Mouse (Mus musculus) leukemia stem cell, adult 10-12 weeks (primary cell): ENCODE measurements around the gene Fam122c. TPM values are rescaled to one million over a fixed set of nuclear protein-coding genes. Genes with fewer than 3 reads are reported as not detected.

Experiments
- polyA plus RNA-seq: library from polyadenylated mRNA; stranded (reverse); fragments of >175 nt; gene quantifications from 2 replicates; pipeline ENCODE4 v1.2.3, GENCODE M21; 2012; ENCODE audit warnings: low replicate concordance

Fam122c gene
- polyA plus RNA-seq, result not detected in 2 replicates

DNA sequence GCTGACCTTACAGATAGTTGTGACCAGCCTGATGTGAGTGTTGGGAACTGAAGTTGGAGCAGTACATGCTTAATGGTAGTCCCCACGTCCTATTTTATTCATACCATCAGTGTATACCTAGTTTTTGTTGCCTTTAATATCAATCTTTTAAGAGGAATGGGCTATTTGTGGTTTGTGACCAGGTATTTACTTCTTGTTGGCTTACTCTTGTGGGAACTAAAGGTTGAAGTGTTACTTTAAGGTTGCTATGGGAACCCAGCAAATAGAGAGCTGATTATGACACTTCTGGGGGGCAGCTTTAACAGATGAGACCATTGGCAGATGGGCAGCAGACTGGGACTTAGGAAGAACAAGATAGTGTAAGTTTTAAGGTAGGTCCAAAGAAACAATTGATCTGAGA, at the start of gene Fam122c:
Gene Fam122c, plus strand, starts transcription at position 301 of the 400 bp plus-strand sequence.

DNA sequence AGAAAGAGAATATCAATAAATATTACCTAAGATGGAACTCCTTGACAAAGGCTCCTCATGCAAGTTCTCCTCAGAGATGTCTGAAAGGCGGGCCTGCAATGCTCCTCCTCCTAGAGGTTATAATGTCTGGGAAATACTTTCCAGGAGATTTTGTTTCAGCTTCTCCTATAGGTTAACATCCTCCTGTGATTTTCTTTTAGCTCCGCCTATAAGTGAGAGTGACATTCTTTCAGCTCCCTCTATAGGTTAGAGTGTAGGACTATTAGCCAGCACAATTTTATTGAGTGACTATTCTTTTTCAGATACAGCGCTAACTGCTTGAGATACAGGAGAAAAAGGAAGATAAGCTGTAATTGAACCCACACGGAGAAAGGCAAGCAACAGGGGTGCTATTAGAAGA, 33.2 kb upstream of the Fam122c start, which contains the start of gene Plac1:
Gene Plac1, minus strand, starts transcription at position 101 of the 400 bp plus-strand sequence.

DNA sequence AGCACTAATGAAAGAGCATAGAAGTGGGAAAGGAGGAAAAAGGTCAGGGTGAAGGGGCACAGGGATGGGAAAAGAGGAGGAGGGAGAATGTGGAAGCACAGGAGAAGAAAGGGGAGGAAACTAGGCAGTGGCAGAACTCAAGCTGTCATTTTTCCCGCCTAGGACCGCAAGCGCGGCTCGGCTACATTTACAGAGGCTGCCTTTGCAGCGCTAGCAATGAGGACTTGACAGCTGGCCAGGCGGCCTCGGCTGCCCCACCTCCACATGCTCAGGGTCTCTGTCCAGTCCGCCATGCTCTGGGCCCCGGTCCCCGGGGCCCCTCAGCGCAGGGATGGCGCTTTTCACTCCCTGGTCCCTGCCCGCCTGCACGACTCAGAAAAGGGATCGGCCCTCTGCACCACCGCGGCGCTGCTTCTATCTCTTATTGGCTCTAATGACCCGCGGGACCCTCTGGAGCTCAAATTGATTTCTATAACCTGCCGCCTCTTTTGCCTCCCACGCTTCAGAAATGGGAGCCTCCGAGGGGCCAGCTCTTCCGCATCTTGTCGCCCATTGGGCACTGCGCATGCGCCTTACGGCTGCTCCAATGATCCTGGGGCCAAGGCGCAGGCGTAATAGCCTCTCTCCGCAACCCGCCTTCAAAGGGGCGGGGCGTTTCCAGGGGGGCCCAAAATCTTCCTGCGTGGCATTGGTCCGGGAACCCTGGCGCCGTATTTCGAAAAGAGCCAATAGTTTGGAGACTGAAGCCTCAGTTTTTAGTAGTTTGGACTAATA, 3.7 kb upstream of the Fam122c start, which contains the start of gene Fam122b:
Gene Fam122b, minus strand, starts transcription at position 517 of the 774 bp plus-strand sequence.

DNA sequence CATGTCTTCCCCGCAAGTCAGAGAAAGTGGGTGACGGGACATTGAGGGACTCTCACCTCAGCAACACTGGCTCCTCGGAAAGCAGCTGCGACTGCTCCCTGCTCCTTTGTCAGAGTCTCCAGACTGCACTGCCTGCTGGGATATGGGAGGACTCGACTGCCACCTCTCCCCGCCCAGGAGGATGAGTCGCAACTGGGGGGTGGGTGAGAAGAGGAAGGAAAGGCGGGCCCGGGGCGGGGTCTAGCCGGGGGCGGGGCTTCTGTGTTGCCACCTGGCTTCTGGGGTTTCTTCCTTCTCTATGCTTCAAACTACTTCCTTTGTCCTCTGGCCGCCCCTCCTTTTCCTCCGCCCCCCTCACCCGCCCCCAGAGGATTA, 97.1 kb downstream of the Fam122c start, which contains the start of gene Mospd1:
Gene Mospd1, minus strand, starts transcription at position 137 of the 375 bp plus-strand sequence.

Other genes starting within 250 kb of the Fam122c start
- not detected in 2 replicates for gene Plac1, start 33.3 kb upstream of the Fam122c start, polyA plus RNA-seq
- 1.8 and 9.7 TPM in 2 replicates for gene Fam122b, start 3.6 kb upstream of the Fam122c start, polyA plus RNA-seq
- gene Mospd1, start 97.1 kb downstream of the Fam122c start, polyA plus RNA-seq, result 0.25 TPM in 1 of 2 replicates, not detected in the other
- not detected in 2 replicates for gene Etd, start 161.5 kb downstream of the Fam122c start, polyA plus RNA-seq